Mouse (Mus musculus): ENCODE data around the gene Rab34.

Gene Rab34

DNA sequence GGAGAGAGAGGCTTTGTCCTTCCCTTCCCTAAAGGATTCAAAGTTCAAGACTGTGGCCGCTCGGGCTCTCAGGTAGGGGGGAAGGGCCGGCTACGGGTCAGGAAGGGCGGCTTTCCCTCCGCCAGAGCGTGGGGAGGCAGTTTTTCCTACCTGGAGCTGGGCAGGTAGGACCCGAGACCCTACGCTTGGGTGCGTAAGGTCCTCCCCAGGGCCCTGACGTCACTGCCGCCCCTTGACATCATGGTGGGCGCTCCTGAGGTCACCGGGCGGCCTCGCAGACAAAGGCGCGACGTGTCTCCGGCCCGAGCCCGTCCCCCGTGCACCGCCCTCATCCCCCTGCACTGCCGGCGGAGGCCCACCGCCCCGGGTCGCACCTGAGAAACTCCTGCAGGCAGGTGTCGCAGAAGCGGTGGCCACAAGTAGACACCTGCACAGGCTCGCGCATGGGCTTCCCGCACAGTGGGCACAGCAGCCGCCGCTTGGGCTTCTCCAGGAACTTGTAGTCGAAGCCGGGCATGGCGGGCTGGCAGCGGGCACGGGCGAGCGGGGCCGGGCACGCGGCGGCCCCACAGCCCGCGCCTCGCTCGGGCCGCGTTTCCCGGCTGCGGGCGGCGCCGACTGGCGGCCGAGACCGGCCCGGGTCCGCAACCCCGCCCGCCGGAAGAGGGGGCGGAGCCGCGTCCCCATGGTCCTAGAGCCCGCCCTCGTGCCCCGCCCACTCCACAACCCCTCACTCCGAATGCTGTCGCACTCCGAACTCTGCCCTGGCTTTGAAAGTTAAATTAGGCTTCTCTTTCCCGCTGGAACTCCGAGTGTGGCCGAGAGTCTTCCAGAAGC is 23.1 kb upstream of the Rab34 start, which contains the start of gene Traf4:
TSS of gene Traf4 (minus strand) at position 666 of the 837 bp plus-strand sequence.
- peak; percentile 89 to 90 for DNase-seq

DNA sequence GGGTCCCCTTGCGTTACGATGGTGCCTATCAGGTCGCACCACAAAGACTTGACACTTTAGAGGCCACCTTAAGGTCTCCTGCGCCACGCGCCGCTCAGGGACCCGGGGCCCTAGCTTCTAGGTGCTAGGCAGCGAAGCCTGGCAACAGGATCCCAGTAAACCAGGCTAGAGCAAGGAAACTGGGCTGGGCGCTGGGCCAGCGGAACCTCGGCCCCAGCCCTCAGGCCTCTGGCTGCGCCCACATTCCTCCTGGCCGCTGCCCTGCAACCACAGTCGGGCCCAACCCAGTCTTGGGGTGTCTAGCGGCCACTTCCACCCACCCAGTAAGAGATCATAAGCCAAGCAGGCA is 22.5 kb upstream of the Rab34 start:
- DNase-seq, result no peak

DNA sequence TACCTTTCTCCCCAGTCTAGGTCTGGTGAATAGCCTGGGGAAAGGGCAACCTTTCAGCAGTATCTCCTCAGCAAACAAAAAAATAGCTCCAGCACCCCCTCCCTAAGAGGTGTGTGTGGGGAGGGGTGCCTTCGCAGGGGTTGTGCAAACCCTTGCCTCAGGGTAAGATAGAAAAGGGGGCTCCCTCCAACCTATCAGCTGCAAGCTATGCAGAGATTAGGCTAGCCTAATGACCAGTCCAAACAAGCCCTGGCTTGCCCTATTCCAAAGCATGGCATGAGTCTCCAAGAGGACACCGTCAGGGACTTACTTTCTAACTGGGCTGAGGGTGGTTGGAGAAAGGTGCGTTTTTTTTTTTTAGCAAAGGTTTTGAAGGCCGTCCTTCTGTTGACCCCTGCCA is 22.1 kb upstream of the Rab34 start:
- no peak for DNase-seq

DNA sequence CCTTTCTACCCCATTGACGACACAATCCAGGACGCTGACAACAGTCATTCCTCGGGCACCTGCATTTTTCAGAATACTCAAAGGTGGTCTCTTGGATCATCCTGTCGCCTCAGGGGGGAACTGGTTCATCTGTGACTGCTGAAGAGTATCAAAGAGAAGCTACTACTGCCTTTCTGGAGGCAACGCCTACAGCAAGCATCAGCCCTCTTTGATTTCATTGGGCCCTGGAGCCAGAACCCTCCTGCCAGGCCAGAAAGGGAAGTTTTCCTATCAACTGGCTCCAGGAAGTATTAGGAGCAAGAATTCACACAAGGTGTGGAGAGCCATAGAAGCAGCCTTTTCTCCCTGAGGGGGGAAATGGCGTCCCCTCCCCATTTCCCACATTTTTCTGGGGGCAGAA is 21.6 kb upstream of the Rab34 start:
- no peak for DNase-seq

DNA sequence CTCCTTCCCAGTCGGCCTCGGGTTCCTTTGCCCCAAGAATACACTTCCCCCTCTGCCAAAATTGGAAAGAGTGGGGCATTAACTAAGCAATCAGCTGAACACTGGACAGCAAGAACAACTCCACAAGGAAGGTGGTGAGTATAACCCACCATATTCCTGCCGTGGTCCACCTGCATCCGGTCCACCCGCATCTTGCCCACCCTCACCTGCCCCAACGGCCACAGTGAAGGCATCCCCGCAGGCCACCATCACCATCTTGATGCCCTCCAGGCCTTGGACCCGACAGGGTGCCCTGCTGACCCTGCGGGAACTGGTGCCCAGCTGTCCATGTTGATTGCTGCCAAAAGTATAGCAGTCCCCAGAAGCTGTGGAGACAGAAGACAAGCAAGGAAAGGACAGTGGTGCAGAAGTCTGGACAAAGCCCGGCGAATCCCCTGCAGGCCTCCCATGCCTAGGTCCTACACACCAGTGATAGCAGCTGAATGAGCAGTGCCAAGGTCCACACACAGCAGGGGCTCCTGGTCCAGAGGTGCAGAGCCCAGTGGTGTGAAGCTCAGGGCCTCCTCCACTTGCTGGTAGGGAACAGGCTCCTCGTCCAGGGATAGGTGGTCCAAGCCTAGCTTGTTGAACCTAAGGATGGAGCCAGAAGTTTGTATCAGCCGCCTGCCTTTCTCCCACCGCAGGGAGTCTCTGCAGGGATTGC is 20.8 kb upstream of the Rab34 start:
- DNase-seq, result no peak

DNA sequence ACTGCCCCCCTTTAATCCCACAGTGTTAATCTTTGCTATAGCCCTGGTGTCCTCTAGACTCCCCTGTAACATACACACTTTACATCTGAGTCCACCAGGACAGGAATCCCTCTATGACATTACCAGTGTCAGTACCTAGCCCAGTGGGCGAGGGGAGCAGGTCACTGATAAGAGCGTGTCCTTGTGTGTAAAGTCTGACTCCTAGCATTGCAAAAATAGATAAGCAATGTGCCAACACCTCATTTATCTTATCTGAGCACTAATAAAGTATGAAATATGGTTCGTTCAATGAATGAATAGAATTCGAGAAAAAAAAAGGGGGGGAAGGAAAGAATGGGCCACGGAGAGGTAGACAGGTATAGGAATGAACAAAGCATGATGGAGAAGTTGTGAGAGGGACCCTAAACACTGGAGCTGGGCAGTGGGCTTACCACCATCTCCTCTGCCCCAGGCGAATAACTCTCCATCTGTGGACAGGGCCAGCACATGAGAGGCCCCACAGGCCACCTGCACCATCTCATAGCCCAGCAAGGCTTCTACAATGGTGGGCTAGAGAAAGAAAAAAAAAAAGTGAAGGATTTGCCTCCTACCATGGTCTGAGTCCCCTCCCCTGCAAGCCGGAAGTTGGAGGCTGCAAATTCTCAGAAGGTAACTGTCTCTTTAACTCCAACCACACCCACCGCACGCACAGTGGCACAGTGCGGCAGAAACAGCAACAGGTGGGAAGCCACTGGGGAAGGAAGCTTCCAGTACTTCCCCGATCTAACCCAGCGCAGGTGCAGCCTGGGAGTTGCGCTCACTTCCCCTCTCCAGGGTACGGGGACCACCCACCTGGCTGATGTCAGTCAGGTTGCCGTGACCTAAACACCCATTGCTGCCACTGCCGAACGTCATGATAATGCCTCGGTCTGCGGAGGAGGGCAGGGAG is 19.4 kb upstream of the Rab34 start:
- DNase-seq, result peak; percentile 78 to 87

DNA sequence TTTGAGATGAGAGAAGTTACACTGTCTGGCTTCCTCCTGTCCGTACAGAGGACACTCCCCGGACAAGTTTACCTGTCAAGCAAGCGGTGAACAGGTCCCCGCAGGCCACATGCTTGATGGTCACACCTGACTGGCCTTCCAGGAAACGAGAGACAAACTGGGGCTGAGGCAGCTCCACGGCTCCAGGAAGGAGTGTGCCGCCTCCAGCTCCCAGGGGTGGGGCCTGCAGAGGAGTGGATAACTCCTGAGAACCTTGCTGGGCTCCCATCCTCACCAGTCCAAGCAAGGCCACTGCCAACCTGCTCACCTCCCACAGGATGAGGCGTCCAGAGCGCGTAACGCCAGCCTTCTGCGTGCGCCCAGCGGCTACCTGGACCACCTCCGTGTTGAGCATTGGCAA is 17.9 kb upstream of the Rab34 start:
- peak in 1 of 2 experiments; percentile 20 for DNase-seq

DNA sequence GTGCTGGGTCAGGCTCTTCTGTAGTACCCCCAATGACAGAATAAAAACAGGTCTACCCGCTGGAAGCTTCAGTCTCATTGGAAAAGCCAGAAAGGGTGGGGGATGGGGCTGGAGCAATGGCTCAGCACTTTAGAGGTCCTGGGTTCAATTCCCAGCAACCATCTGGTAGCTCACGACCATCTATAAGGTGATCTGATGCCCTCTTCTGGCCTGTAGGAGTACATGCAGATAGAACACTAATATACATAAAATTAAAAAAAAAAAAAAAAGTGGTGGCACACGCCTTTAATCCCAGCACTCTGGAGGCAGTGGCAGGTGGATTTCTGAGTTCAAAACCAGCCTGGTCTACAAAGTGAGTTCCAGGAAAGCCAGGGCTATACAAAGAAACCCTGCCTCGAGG is 16.9 kb upstream of the Rab34 start:
- DNase-seq, result no peak

DNA sequence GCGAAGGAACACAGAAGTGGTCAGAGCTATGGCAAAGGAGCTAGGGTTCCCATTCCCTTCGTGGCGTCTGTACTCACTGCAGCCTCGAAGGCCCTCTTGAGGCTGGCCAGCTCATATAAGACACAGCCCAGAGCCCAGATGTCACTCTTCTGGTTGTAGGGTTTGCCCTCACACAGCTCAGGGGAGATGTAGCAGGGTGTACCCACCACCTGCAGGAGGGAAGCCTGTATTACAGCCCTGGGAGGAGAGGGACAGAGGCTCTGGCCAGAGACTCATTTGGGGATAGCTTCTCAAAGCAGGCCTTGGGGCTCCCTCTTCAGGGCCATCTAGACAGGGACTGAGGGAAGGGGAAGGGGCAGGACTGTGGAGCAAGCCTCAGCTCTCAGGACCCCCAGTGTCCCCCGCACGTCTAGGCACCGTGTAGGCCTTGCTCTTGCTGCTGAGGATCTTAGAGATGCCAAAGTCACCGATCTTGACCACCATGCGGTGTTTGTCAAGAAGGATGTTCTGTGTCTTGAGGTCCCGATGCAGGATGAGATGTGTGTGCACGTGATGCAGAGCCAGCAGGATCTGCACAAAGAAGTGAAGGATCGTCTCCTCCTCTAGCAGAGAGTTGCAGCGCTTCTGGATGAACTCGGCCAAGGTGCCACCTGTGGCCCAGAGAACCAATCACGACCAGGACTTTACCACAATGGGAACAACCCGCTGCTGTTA is 16.0 kb upstream of the Rab34 start:
- DNase-seq, result peak in 1 of 2 experiments; percentile 30

DNA sequence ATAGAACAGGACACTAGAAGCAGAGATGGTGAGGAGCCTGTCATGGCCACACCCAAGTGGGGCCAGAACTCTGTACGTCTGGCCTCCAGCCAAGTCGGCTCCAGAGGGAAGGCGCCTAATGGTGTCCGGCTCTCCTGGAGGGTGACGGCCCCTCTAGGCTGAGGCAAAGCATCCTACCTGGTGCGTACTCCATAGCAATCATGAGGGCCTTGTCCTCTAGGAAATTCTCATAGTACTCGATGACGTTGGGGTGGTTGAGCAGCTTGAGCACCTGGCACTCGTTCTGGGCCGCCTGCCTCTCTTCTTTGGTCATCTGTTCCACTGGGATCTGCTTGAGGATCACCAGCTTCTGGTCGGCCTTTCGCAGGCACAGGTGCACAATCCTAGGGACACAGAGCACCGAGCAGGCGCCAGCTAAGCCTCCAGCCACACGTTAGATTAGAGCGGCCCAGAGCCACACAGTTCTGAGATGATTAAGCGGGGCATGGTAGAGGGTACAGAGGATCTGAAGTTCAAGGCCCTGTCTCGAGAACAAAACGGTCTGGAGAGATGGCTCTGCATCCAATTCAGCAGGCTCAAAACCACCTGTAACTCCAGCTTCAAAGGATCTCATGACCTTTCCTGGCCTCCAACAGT is 15.4 kb upstream of the Rab34 start:
- no peak for DNase-seq

DNA sequence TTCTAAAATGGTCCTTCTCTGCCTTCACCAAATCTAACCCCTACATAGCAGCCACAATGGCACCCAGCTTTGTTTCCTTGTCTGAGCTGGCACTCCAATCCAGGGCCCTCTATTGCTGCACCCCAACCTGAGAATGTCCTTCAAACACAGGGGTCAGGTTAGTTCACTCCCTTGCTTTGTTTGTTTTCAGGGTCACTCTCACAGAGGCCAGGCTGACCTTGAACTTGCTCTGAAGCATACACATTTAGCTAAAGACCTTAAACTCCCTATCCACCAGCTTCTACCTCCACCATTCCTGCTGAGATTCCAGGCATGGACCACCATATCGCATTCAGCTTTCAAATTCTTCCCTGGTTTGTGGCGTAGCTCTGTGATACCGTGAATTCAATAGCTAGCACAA is 13.7 kb upstream of the Rab34 start:
- no peak for DNase-seq

DNA sequence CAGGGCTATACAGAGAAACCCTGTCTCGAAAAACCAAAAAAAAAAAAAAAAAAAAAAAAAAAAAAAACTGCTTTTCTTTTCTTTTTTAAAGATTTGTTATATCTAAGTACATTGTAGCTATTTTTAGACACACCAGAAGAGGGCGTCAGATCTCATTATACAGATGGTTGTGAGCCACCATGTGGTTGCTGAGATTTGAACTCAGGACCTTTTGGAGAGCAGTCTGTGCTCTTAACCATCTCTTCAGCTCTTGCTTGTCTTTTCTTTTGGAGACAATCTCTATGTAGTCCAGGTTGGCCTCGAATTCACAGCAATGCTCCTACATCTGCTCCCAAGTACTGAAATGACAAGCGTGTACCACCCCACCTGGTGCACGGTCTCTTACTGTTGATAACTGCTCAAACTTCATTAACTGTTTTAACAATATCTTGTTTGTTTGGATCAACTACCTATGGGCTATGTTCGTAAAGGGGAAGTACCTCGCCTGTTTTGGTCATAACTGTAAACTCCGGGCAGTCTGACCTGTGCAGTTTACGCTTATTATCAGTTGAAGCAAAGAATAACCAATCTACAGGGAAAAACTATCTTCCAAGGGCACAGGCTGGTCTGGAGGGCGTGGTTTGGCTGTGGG is 12.3 kb upstream of the Rab34 start:
- DNase-seq, result no peak

DNA sequence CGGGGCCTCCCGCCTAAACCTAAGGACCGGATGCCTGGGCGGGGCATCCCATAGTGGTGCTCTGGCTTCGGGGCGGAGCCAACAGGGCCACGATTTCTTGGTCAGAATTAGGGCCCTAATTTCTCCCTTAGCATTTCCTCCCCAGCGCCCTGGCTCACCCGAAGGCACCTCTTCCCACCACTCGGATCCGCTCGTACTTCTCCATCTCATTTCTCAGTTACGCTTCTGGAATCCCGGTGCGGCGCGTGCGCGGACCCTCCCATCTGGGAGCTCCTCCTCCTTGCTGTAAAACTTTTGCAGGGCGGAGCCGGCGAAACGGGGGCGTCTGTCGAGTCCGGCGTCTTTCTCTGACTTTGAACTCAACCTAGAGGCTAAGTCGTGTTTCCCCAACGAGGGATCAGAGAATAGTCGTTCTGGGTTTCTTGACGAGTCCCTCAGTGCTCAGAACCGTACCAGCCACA is 11.8 kb upstream of the Rab34 start, which contains the start of the genes Nek8 and Tlcd1:
TSS of gene Nek8 (minus strand) at position 274 of the 461 bp plus-strand sequence.
TSS of gene Tlcd1 (plus strand) at position 310 of the 461 bp plus-strand sequence.
- DNase-seq, result peak; percentile 95 to 96

DNA sequence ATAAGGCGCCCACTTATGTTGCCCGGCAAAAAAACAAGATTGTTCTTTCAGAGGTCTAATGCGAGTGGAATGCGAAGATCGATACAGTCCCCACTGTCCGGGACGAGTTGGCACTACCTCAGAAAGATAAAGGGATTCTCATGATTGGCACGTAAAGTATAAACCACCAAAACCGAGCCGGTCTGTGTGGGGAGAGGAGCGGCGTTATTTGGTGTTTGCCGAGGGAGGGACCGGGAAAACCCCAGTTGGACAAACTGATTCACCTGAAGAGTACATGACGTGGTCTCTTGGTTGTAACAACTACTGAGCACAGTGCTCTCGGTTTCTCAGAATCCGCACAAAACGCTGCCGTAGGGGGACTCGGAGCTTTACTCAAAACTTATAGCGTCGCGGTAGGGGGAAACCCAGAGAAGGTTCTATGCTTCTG is 11.3 kb upstream of the Rab34 start:
- peak in 1 of 2 experiments; percentile 29 for DNase-seq

DNA sequence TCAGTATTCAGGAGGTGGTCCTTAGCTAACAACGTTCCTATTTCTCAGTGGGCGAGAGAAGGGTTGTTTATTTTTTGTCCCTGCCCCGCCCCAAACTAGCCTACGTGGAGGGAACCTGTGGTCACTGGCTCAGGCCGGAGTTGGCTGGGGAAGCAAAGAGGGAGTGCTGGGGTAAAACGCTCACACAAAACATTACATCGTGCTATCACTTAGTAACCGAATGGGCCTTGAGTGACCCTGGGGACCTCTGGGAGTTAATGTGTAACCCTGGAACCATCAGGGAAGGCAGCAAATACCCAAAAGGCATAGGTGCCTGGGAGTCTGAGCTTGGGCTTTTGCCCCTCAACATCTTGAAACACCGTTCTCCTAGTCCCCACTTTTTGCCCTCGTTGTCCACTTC is 10.8 kb upstream of the Rab34 start:
- no peak for DNase-seq

DNA sequence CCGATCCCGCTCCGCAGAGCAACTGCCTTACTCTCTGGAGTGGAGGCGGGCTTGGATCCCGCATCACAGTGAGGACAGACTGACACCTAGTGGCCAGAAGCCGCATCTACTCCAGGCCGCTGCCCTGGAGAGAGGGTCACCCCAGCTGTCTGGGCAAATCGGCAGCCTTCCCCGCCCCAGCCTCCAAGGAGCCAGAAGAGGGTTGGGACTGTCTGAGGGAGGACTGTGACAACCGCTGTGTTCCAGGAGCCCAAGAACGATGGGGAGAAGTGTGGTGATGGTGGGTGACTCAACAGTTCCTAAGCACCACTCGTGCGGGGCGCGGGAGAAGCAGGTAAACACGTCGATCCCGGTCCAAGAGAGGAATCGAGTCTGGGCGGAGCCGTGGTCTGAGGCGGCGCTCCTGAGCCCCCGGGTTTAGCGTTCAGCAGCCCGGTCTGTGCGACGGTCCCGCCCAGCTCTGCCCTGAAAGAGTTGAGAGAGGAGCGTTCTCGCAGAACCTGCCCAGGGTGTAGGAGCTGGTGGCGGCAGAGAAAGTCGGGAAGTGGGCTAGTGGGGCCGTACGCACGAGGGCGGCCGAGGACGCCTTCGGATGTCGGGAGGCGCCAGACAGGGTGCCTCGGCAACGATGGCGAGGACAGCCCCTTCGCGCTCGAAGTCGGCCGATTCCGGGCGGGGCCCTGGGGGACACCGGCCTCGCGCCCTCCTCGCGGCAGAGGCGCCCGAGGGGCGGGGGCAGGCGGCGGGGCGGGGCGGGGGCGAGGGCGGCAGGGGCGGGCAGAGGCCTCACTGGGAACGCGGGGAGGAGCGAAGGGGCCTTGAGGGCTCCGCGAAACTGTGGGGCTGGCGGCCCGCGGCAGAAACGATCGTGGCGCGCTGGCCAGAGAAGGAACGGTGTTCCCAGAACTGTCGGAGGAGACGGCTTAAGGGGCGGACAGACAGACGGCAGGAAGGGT is 10.0 kb upstream of the Rab34 start:
- peak; percentile 92 to 95 for DNase-seq

DNA sequence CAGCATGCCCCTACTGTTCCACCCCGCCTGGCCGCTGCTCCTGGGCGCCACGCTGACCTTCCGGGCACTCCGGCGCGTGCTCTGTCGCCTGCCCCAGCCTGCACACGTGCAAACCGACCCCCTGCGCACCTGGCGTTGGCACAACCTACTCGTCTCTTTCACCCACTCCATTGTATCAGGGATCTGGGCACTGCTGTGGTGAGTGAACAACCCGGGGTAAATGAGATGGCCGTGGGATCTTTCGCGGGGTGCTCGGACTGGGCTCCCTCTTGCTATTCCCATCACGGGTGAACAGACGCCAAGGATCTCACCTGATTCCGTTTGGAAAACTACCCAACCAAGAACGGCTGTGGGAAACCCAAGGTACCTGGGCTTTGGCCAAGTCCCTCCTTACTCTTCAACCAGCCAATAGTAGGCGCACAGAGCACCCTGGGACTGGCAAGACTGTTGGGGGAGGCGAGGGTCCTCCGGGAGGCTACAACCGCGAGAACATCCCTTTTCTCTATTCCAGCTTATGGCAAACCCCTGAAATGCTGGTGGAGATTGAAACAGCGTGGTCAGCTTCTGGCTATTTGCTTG is 9.3 kb upstream of the Rab34 start:
- DNase-seq, result peak in 1 of 2 experiments; percentile 47

DNA sequence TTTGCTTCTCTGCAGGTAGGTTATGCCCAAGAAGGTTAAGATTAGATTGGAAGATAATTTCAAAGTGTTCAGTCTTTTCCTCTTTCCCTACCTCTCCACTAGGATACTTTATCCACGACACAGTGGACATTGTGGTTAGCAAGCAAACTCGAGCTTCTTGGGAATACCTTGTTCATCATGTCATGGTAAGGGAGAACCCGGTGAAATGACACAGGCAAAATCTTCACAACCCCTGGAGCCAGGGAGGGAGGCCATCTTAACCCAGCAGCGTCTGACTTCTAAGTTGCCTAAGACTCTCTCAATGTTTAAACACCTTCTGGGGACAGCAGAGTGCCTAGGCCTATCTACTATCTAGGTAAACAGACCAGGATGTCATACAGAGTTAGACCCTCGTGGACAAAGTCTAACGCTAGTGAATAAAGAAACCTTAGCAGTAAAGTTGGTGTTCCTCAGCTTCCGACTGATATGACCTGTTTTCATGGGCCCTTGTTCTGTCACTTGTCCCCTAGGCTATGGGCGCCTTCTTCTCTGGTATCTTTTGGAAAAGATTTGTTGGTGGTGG is 8.7 kb upstream of the Rab34 start:
- DNase-seq, result no peak
